Mouse (Mus musculus): ENCODE measurements around the gene Rap2c.
A peak's percentile ranks its signal among the peaks of the same experiment; 100 is the strongest.

Rap2c gene

GRCm38 (mm10) chrX:51017851-51018785 is at the start of gene Rap2c:
Gene Rap2c, minus strand, starts transcription at chrX:51018018.
- DNase-seq: peak; percentile 35

GRCm38 (mm10) chrX:51066539-51067286 is 48.9 kb upstream of the Rap2c start:
- DNase-seq: no peak

DNA sequence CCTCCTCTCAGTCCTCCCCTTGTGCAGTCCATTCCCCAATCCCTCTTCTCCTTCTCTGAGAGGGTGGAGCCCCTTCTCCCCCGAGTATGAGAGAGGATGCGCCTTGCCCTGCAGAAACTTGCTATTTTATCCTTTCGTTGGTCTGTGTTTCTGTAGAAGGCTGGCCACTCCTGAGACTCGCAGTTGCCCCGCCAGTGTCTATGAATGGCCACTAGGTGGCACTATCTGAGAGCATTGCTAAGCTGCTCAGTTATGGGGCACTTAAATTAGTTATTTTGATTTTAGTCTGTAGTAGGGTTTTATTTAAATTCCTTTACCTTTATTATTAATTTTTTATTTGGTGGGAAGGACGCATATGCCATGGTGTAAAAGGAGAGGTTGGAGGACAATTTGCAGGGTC is 48.0 kb upstream of the Rap2c start:
- DNase-seq: peak; percentile 33

GRCm38 (mm10) chrX:51065158-51065664 is 47.4 kb upstream of the Rap2c start:
- DNase-seq: no peak

DNA sequence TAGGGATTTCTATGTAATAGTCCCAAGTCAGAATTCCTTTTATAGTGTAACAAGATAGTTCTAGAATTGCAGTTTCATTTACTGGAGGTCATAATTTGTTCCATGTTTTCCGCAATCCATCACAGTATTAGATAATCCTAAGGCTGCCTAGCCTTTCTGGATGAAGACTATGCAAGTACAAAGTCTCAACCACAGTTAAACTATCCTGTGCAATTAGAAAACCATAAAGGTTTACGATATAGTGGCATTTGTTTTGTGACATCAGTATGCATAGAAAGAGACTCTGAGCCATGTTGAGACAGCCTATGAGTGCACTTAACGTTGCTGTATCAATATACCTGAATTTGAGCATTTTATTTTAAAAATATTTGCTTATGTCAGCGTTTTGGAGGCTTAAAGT is 42.4 kb upstream of the Rap2c start:
- no peak for DNase-seq

DNA sequence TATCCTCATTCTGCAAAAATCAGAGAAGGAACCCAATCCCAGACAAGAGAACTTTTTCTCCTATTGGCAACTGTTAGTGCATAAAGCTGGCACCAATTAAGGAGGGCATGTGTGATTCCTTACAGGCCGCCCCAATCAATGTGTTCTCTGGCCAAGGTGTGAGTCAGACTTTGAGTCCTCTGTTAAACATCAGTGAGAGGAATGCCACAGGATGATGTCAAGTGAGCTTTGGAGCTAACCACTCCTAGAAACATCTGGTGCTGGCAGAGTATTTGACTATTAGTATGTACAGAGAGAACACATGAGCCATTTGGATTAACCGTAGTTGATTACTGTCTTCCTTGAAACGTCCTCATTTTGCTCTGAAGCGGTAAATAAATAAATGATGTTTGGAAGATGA is 40.9 kb upstream of the Rap2c start:
- DNase-seq: no peak

DNA sequence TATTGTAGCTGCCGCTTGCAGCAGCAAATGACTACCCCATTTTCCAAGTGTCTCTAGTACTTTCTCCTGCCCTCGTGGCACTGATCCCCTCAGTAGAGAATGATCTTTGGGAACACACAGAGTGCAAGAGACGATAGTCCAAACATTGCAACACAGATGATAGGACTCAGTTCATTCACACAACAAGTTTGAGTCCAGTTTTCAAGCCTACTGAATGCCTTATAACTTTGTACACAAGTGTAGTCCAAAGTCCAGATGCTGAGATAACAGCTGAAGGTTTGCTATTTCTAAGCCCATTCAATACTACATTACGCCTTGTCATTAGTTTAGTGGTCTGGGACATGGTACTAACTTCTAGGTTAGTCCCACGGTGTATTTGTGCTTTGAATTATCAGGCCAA is 40.5 kb upstream of the Rap2c start:
- no peak for DNase-seq

- peak; percentile 3 for DNase-seq
Measured at GRCm38 (mm10) chrX:51051680-51052461, 34.1 kb upstream of the Rap2c start.

DNA sequence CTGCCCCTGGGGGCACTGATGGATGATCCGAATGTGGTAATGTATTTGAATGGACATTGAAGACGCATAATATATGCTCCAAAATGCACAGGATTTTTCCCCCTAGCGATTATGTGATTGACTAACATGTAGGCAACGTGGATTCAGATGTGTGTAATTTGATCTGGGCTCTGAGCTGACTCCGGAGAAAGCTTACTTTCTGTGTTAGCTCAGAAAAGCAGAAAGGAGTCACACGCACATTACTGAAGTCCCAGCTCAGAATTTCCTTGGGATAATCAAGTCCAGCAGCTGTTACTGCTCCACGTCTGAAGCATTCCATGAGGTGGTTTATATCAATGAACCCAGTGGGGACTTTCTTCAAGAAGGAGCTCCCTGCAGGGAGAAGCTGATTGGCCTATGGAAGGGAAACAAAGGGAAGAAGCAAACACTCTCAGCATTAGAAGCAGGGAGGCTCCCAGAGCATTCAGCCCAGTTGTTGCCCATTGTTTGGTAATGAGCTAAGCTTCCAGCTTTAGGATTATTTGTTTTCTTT is 17.9 kb upstream of the Rap2c start:
- no peak for DNase-seq

GRCm38 (mm10) chrX:51019884-51020283 is 2.1 kb upstream of the Rap2c start:
- peak; percentile 73 for DNase-seq

- DNase-seq: peak; percentile 76
Measured at GRCm38 (mm10) chrX:51018786-51019179, 965 bp upstream of the Rap2c start.

- no peak for DNase-seq
Measured at GRCm38 (mm10) chrX:51016926-51017325, 892 bp downstream of the Rap2c start.

- DNase-seq: no peak
Measured at GRCm38 (mm10) chrX:51012280-51012679, 5.5 kb downstream of the Rap2c start.

GRCm38 (mm10) chrX:51010323-51010722 is 7.5 kb downstream of the Rap2c start:
- DNase-seq: no peak

- DNase-seq: no peak
Measured at GRCm38 (mm10) chrX:51000791-51001190, 17.0 kb downstream of the Rap2c start.

DNA sequence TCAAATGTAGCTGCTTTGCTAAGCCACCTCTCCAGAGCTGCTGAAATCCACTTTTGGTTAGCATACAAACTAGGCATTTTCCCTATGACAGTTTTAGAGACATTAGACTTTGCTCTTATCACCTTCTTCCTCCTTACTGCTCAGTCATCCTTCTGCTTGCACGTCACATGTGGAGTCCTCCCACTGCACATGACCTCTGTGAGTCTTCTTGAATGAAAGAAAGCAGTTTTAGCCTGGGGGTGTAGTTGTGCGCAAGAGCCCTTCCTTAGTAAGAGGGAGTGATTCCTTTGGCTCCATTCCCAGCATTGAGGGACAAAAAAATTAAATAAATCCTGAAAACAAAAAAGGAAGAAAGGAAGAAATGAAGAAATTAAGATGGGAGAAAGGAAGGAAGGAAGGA is 22.5 kb downstream of the Rap2c start:
- no peak for DNase-seq

DNA sequence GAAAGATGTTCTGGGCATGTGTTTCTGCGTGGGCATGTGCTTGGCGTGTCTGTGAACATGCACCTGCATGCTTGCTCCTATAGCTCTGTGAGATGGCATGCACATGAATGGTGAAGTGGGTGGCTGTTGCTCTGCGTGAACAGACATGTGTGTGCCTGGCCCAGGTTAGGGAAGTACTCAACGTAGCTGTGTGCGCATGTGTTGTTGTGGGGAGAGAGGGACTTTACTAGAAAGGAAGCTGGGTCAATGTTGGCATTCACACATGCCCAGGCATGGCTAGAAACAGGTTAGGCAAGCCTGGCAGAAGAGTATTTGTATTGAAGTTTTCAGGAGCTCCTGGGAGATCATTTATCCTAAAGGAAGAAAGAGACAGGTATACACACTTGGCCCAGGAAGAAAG is 26.5 kb downstream of the Rap2c start:
- no peak for DNase-seq

DNA sequence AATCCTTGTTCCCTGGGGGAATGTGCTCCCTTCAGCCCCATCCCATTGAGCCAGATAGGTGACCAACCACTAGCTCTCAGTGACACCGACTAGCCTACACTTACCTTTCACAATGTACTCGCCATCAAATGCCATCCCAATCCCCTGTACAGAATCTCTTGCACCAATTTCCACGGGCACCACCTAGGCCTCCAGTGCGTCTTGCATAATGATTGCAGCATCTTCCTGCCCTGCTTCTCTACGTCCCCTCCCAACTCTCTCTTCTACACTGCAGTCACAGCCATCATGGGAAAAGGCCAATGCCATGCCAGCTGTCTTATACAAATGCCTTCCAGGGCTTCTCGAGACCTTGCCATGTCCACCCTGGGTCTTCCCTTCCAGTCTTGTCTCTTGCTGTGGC is 27.9 kb downstream of the Rap2c start:
- DNase-seq: no peak

DNA sequence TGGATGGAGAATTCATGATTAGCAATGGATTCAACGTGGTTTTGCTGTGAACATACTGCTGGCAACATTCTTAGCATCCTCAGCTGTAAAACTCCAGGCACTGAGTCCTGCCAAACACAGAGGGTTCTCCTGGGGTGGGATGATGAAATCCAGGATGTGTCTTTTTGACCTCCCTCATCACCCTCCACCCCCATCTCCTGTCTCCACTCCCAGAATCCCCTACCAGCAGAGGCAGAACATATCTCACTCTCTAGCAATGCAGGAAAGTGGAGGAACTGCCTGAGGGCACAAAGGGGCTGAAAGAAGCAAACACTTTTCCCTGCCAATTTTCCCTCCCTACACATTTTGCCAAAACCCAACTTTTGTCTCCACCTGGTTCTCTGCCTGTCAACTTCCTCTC is 29.2 kb downstream of the Rap2c start:
- DNase-seq: no peak

DNA sequence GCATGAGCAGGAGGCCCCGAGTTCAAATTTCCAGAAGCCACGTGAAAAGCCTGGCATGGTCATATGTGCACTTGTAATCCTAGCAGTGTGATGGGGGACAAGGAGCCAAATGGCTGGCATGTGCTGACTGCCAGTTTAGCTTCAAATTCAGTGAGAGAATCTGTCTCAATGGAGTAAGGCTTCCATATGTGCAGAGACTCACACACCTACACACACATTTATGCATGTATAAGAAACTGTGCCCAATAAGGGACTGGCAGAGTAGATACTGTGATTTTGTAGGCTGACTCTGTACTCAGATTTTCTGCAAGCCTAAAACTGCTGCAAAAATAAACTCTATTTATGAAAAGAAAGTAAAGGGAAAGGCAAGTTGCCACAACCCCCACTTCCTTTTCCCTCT is 39.4 kb downstream of the Rap2c start:
- no peak for DNase-seq

DNA sequence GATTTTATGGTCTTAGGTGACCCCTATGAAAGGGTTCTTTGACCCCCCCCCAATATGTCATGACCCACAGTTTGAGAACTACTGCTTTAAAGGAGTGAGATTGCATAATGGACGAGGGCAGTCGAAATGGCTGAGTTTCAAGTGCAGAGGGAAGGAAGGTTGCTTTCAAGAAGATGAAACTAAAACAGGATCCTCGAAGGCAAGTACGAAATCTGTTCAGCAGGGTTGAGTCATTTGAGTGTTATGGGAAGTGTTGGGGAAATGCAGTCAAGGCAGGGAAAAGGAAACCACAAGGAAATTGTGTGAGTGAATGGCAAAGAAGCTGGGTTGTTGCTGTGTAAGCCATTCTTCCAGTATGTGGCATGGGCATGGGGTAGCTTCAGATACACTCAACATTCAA is 45.7 kb downstream of the Rap2c start:
- DNase-seq: no peak

- no peak for DNase-seq
Measured at GRCm38 (mm10) chrX:50969907-50970306, 47.9 kb downstream of the Rap2c start.
